Mouse (Mus musculus) megakaryocyte progenitor cell, adult 5-6 weeks (primary cell): ENCODE results near the gene Phf21a. TPM values are rescaled to one million over a fixed set of nuclear protein-coding genes. Genes with fewer than 3 reads are reported as not detected.

Experiments used
- ATAC-seq: replicated peaks from 2 replicates; pipeline ENCODE4 v1.8.0; 2016; ENCODE audit warnings: mild to moderate bottlenecking, moderate TSS enrichment, inconsistent platforms; ENCODE audit not compliant: poor library complexity
- total RNA-seq, 2 experiments: library from RNA; stranded (forward) in 1 of 2; stranded (reverse) in 1 of 2; fragments of 157-497, 149-512 nt in 1 of 2; fragments of 200-1000 nt in 1 of 2; gene quantifications; 2 replicates each; pipeline versions ENCODE4 v1.2.3 to v1.2.4; 2015 to 2017

The Phf21a gene
- 48.4 and 49.5 TPM in 2 replicates for total RNA-seq (2015)
- 23.2 and 24.3 TPM in 2 replicates for total RNA-seq (2017)

DNA sequence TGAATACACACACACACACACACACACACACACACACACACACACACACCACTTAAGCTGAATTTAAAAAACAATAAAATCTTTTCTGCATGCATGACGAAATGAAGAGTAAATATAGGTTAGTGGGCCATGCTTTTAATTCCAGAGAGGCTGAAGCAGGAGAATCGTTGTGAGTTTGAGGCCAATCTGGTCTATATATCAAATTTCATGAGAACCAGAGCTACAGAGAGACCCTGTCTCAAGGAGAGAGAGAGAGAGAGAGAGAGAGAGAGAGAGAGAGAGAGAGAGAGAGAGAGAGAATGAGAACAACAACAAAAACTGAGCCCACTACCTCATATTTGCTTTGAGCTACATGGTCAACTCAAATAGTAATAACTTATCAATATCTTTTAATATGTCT, at the start of gene Phf21a:
TSS of gene Phf21a (plus strand) at position 301 of the 400 bp plus-strand sequence.
- no peak for ATAC-seq

DNA sequence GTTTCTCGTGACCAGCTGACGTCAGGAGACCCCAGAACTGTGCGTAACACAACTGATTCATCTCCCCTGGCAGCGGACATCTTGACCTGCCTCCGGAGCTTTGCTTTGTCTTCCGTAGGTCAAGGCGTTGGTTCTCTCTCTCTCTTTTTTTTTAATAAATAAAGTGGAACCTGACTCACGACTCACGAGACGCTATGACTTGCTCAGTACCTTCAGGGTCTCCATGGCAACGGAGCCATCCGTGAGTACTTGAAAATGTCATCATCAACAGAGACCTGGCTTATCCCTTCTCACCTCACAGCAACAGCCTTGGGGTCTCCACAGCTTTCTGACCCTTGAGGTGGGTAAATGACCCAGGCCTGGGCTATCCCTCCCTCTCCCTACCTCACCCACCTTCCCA, 49.6 kb upstream of the Phf21a start:
- ATAC-seq = no peak

DNA sequence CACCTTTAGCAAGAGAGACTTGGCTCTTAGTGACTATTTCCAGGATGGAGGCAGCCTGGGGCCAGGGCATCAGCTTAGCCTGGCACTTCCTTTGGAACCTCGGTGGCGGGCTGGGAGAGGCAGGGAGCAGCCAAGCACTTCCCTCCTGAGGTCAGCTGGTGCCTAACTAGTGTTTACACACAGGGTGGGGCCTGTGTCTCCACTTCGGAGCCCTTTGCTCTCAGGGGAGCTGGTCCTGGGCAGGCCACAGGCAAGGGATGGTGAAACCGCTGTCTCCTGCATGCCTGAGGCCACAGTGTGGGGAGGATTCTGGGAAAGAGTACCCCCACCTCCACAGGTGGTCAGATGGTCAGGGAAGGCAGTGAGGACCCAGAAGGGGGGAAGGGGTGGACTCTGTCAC, 45.3 kb upstream of the Phf21a start:
- no peak for ATAC-seq

DNA sequence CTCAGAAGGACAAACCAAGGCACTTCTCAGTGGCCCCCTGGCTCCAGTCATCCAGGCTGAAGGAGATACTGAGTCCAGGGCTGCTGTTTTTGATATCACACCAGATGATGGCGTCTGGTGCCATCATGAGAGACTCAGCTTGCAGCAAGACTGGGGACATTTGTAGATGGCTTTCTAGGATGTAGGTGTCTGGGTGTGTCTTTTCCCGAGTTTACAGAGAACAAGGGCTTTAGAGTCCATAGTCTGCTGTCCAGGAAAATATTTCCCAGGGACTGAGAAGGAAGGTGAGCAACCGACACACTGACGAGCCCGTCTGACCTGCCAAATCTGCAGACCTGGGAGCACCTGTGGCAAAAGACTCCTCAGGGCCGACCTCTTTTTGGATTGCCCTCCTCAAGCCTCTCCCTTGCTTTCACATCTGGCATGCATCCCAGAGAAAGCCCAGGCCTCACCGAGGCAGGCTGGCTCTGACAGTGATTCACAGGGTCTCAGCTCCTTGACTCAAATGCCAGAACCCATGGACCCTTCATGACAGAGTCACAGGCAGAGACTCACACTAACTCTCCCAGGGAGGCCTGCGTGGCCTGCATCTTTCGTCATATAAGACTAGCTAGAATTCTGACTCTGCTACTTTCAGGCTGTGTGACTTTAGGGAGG, 44.8 kb upstream of the Phf21a start:
- ATAC-seq = no peak

DNA sequence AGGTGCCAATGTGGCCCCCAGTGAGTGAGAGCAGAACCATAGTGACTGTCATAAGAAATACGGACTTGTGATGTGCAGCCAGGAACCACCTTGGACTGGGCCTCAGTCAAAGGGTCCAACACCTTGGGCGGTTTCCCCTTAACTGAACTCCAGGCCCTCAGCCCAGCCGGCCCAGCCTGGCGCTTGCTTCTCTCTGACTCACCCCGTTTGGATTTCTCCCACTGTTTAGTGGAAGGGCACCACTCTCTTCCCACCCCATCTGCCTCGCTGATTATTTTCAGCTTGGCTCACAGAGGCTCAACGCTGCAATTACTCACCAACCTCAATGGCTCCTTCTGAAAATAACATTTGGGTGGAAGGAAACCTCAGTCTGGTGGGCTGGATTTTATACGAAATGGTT, 40.7 kb upstream of the Phf21a start:
- ATAC-seq = no peak

- ATAC-seq = no peak
Measured at GRCm38 (mm10) chr2:92052754-92053153, 40.2 kb upstream of the Phf21a start.

DNA sequence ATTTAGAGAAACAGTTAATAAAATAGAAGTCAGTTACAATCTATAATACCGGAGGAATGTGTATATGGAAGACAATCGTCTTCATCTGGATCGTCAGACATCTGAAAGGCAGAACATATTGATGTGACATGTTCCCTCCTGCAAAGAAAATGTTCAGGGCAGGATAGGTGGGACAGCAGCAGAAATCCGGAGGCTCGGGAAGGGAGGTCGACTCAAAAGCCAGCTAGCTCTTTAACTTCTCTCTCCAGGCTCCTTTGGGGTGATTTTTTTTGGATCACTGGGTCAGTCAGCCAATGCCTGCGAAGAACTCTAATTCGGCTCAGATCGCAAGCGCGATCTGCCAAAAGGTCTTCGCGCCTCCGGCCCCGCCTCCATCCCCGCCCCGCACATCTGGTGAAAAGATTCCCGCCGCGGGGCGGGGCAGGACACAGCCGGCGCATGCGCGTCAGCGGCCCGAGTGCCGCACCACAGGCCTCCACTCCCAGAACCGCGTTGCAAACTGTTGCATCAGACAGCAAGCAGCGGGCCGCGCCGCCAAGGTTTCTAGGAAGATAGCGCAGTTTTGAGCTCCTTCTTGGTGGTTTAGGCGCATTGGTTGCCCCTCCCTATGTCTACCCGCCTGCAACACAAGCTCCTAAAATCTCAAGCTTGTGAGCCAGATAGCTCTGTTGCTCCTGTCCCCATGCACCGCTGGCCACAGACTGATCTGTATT, 37.7 kb upstream of the Phf21a start:
- peak; percentile 73 for ATAC-seq

DNA sequence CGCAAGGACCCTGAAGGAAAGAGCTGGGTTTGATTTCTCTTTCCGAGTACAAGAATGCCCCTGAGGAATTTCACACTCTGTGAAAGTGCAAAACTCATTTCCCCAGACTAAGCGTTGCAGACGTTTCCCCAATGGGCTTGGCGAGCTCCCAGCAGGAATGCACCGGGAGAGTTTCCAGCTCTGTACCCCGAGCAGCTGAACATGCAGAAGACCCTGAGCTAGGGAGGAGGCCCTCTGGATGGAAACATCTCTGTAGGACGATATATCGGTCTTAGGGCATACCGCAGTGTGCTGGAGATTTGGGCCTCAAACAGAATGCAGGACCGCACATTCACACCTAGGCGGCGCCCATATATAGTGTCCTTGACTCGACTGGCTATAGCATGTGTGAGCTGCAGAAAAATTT, 37.1 kb upstream of the Phf21a start:
- peak; percentile 61 for ATAC-seq

DNA sequence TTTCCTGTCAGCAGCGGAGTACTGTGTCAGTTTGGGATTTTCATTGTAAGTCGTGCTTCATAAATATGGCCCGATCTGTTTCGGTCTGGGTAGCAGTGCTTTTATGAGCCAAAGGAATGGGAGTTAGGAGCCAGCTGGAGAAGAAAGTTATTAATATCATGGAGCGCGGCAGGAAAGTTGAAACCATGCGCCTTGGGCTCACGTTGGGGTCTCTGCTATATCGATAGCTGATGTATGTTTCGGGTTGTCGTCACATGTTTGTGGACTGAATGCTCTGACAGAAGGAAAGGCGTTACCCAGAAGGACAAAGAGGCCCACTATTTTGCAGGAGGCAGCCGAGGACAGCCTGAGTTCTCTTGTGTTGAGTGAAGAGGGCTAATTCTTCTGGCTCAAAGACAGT, 36.2 kb upstream of the Phf21a start:
- ATAC-seq = no peak

GRCm38 (mm10) chr2:92058469-92058868, 34.4 kb upstream of the Phf21a start:
- ATAC-seq = peak; percentile 73

GRCm38 (mm10) chr2:92058936-92059335, 34.0 kb upstream of the Phf21a start:
- ATAC-seq = no peak

DNA sequence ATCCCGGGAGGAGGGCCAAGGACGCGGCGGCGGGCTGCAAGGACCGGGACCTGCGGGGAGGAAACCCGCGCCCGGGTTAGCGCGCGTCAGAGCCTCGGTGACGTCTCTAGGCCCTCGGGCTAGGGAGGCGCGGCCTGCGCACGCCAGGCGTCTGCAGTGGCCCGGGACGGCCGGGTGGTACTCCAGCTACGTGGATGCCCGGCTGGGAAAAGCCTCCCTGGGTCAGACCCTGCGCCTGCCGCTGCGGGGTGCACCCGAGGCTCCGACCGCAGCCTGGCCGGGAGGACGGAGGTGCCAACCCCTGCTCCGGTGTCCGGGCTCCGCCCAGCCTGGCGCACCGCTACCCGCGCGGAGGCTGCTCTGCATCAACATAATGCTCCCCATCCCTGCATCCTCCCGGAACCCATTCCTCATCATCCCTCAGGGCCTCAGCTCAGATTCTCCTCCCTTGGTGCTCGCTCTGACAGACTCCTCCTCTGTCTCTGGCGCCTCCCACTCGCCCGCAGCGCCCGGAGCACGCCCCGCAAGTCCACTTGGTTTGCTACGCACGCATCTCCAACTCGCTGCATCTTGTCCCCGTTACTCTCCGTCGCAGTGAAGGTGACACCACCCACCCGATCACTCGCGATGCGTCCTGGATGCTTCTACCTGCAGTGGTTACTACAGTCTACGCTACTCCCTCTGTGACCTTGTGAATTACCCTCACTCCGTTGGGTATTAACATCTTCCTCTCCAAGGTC, 33.3 kb upstream of the Phf21a start:
- peak; percentile 35 for ATAC-seq

DNA sequence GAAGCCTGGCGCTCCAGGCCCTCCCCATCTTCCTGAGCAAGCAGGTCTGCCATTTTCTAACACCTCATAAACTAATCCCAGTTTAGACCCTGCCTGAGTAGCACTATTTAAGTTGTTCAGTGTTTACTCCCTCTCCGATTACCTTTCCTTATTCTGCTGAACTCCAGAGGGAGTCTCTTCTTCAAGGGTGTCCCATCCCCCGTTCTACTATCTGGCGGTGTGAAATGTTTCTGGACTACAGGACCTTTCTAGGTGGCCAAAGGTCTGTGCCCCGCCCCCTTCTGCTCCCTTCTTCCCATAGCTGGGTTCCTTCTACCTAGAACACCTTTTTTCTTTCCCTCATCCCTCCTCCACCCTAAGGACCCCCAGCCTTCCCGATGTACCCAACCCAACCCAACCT, 32.6 kb upstream of the Phf21a start:
- no peak for ATAC-seq

DNA sequence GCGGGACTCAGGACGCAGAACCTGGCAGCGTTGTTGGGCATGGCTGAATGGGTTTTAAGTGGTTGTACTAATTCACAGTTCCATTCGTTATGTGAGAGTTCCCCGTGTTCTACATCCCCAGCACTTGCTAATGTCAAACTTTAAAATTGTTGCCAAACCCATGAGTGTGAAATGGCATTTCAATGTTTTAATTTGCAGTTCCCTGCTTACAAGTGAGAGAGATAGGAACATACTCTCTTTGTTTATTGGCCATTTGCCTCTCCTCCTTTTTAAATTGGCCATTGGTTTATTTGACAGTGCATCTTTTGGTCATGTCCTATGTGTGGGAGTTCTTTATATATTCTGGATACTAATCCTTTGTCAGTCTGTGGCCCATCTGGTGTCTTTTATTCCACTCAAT, 31.6 kb upstream of the Phf21a start:
- no peak for ATAC-seq

DNA sequence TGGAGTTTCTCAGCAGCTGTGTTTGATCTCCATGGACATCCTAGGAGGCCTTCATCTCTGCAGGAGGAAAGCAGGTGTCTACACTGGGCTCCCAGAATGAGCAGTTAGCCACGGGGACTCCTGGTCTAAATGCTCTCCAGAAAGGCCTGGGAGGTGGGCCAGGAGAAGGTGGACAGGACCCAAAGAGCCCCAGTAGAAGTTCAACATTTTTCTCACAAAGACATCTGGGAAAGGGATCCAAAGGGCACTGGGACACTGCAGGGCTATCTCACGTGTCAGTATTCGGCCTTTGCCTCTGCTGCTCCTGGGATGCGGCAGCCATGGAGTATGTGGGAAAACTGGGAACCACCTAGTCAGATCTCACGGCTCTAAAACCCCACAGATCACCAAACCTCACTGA, 29.8 kb upstream of the Phf21a start:
- no peak for ATAC-seq

GRCm38 (mm10) chr2:92065269-92065888, 27.5 kb upstream of the Phf21a start:
- ATAC-seq = peak; percentile 50; the same call in 1 of the 2 replicates

DNA sequence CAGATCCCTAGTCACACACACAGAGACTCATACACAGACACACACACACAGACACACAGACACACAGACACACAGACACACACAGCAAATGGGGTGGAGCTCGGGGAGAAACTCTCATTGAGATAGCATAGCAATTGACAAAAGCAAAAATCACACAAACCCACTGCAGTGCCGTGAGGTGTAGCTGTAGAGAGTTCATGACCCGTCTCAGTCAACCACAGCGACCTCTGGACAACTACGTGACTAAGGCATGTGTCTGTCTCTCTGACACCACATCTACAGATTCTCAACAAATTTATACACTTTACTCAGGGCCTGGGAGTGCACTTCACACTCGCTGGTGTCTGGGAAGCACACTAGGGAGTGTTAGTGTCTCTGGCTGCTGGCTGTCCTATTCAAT, 27.0 kb upstream of the Phf21a start:
- ATAC-seq = no peak

GRCm38 (mm10) chr2:92066899-92067298, 26.0 kb upstream of the Phf21a start:
- no peak for ATAC-seq

- ATAC-seq = no peak
Measured at GRCm38 (mm10) chr2:92067600-92067999, 25.3 kb upstream of the Phf21a start.

DNA sequence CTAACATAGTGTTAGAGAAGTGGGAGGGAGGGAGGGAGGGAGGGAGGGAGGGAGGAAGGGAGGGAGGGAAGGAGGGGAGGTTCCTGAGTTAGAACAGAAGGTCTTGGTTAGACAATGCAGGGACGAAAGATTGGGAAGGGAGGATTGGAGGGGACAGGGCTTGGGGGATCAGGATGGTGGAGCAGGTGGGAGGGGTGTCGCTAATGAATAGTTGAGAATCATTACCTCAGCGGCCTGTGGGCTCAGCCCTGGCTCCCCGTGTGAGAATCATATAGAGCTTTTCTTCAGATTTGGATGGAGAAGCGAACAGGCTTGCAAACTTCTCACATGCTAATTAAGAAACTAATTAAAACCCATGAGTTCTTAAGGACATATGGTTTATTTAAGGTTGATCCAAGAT, 23.3 kb upstream of the Phf21a start:
- no peak for ATAC-seq

- no peak for ATAC-seq
Measured at GRCm38 (mm10) chr2:92071143-92071542, 21.8 kb upstream of the Phf21a start.
